Mouse (Mus musculus) CD4-positive, CD25-positive, alpha-beta regulatory T cell, adult 4 months (primary cell): ENCODE measurements around the gene Asb14. TPM values are rescaled to one million over a fixed set of nuclear protein-coding genes. Genes with fewer than 3 reads are reported as not detected.

Experiments
- polyA plus RNA-seq, 2 experiments: library from polyadenylated mRNA; unstranded; fragments of 100-300 nt; shearing (Covaris generic); gene quantifications; one replicate each; pipeline ENCODE4 v1.2.1; 2017

Asb14 gene
- polyA plus RNA-seq, 2 experiments from 2014 or later, result 1.0 TPM

Other genes with a start within 250 kb of the Asb14 start
- gene Pde12, start 224.7 kb upstream of the Asb14 start, polyA plus RNA-seq, result 1 to 10 TPM; 3.6 to 4.4 TPM
- gene Dnah12, start 201.3 kb upstream of the Asb14 start, polyA plus RNA-seq, result under 1 TPM in 1 of 2 experiments, not detected in 1; 0.05 TPM
- 10 to 100 TPM; 24.3 to 49.1 TPM for gene Appl1, start 76.7 kb downstream of the Asb14 start, polyA plus RNA-seq
- 1 to 10 TPM in 1 of 2 experiments, not detected in 1; 1.8 TPM for gene Hesx1, start 99.9 kb downstream of the Asb14 start, polyA plus RNA-seq
- under 1 TPM; 0.20 TPM for gene Il17rd, start 144.4 kb downstream of the Asb14 start, polyA plus RNA-seq
- 100 to 1,000 TPM; 149 to 256 TPM for gene Arhgef3, start 220.3 kb downstream of the Asb14 start, polyA plus RNA-seq